Mouse (Mus musculus) embryonic facial prominence, embryonic 14.5 days (tissue): ENCODE results near the gene Dnase1l3. TPM values are rescaled to one million over a fixed set of nuclear protein-coding genes. Genes with fewer than 3 reads are reported as not detected.

Source experiments
- ATAC-seq: fragments of 200-750 bp; cut with Nextera tagmentation; 2 replicates; pipeline ENCODE4 v1.8.0; 2017; ENCODE audit warnings: low read depth, moderate number of reproducible peaks, moderate TSS enrichment
- DNase-seq: peaks from one replicate; pipeline ENCODE4 v3.0.0-alpha.2; 2015; ENCODE audit warnings: low spot score
- H3K27ac ChIP-seq: fragments of 300-500 bp; sonication (generic); replicated peaks from 2 replicates; pipeline ENCODE4 v1.5.1; 2014; ENCODE audit warnings: low read depth, mild to moderate bottlenecking, low read length, moderate library complexity
- H3K27me3 ChIP-seq: fragments of 300-500 bp; sonication (generic); replicated peaks from 2 replicates; pipeline ENCODE4 v1.6.1; 2014; ENCODE audit warnings: low read length; ENCODE audit not compliant: control insufficient read depth, insufficient read depth
- H3K36me3 ChIP-seq: fragments of 300-500 bp; sonication (generic); 2 replicates; pipeline ENCODE4 v1.6.1; 2014; ENCODE audit warnings: low read length, mixed read lengths; ENCODE audit not compliant: control insufficient read depth, insufficient read depth
- H3K4me1 ChIP-seq: fragments of 300-500 bp; sonication (generic); 2 replicates; pipeline ENCODE4 v1.6.1; 2014; ENCODE audit warnings: antibody characterized with exemption, low read length; ENCODE audit not compliant: control insufficient read depth, insufficient read depth
- H3K4me2 ChIP-seq: fragments of 300-500 bp; sonication (generic); 2 replicates; pipeline ENCODE4 v1.6.1; 2014; ENCODE audit warnings: low read depth, mild to moderate bottlenecking, low read length, moderate library complexity, mixed read lengths
- H3K4me3 ChIP-seq: fragments of 300-500 bp; sonication (generic); 2 replicates; pipeline ENCODE4 v1.5.1; 2014; ENCODE audit warnings: low read depth, mild to moderate bottlenecking, low read length
- H3K9ac ChIP-seq: fragments of 300-500 bp; sonication (generic); 2 replicates; pipeline ENCODE4 v1.6.1; 2014; ENCODE audit warnings: low read depth, mild to moderate bottlenecking, low read length, moderate library complexity, mixed read lengths
- H3K9me3 ChIP-seq: fragments of 300-500 bp; sonication (generic); 2 replicates; pipeline ENCODE4 v1.6.1; 2016; ENCODE audit warnings: low read length; ENCODE audit not compliant: control insufficient read depth
- WGBS: fragments of 180-500 bp; shearing (Covaris S2); extraction: QIAGEN DNeasy Blood & Tissue Kit; methylation state at CpG from one replicate; pipeline ENCODE4 v1.1.7; 2014; 5-methylcytosine and 5-hydroxymethylcytosine counted together
- polyA plus RNA-seq: library from polyadenylated mRNA; unstranded; fragments of >200 nt; fragmentation: Nextera tagmentation; extraction: Ambion mirVana; gene quantifications from 2 replicates; pipeline ENCODE4 v1.2.1, GENCODE M21; 2014

The Dnase1l3 gene
- polyA plus RNA-seq, 1 experiment from 2014 or later, result 0.89 TPM

- no peak for ATAC-seq
- H3K4me3 ChIP-seq, result no peak overlapping the region
- H3K9ac ChIP-seq, result no peak overlapping the region
- H3K27me3 ChIP-seq, result no peaks in the 10 kb centered on the region
- no peaks in the 10 kb centered on the region for H3K4me1 ChIP-seq
- H3K36me3 ChIP-seq, result no peaks in the 10 kb centered on the region
- 36% methylated on average over 6 of the region's 6 CpGs for WGBS
- no peak overlapping the region for H3K27ac ChIP-seq
- no peaks in the 10 kb centered on the region for H3K9me3 ChIP-seq
- DNase-seq, result no peak
- H3K4me2 ChIP-seq, result no peak overlapping the region
Measured at GRCm38 (mm10) chr14:8024469-8024868, 30.1 kb upstream of the Dnase1l3 start.

GRCm38 (mm10) chr14:8020546-8020945, 26.2 kb upstream of the Dnase1l3 start:
- H3K27ac ChIP-seq, result no peak overlapping the region
- H3K4me2 ChIP-seq, result no peak overlapping the region
- 88% methylated on average over 7 of the region's 7 CpGs for WGBS
- H3K27me3 ChIP-seq, result no peaks in the 10 kb centered on the region
- H3K36me3 ChIP-seq, result no peaks in the 10 kb centered on the region
- DNase-seq (no peak), ATAC-seq (no peak)
- no peak overlapping the region for H3K9ac ChIP-seq
- no peaks in the 10 kb centered on the region for H3K9me3 ChIP-seq
- no peaks in the 10 kb centered on the region for H3K4me1 ChIP-seq
- H3K4me3 ChIP-seq, result no peak overlapping the region

DNA sequence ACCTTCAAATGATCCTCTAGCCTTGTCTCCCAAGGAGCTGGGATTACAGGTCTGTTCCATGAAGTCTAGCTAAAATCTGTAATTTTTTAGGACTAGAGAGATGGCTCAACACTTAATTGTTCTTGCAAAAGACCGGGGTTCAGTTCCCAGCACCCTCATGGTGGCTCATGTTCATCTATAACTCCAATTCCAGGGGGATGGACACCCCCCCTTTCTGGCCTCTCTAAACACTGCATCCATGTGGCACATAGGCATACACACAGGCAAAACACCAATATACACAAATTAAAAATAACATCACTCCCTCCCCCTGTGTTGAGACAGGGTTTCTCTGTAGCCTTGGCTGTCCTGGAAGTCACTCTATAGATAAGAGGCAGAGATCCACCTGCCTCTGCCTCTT, 25.6 kb upstream of the Dnase1l3 start:
- Histone ChIP-seq H3K9me3 (no peaks in the 10 kb centered on the region), H3K4me1 (no peaks in the 10 kb centered on the region), H3K4me2 (no peak overlapping the region), H3K36me3 (no peaks in the 10 kb centered on the region), H3K4me3 (no peak overlapping the region), H3K27me3 (no peaks in the 10 kb centered on the region), H3K27ac (no peak overlapping the region), H3K9ac (no peak overlapping the region)
- 92% methylated on average over 1 of the region's 1 CpGs for WGBS
- DNase-seq (no peak), ATAC-seq (no peak)

DNA sequence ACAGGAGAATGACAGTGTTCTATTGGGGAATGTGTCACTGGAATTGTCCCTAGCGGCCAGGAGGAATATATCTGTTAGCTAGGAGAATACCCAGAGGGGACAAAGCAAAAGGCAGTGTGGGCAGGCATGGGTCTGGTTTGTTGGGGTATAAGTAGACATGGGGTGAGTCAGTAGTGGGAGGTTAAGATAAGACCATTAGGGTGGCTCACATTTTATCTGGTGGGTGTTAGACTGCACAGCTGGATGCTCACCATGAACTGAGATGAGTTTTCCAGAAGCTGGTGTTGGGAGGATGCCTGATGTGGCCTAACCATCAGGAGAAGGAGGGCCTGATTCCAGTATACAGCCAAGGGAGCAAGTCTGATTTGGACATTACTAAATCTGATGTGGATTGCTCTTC, 22.6 kb upstream of the Dnase1l3 start:
- Histone ChIP-seq H3K27me3 (no peaks in the 10 kb centered on the region), H3K4me1 (peaks cover 10% of the 10 kb centered on the region; the same call in 1 of the 2 replicates), H3K9me3 (no peaks in the 10 kb centered on the region), H3K36me3 (no peaks in the 10 kb centered on the region), H3K4me3 (no peak overlapping the region), H3K9ac (no peak overlapping the region), H3K27ac (no peak overlapping the region), H3K4me2 (no peak overlapping the region)
- no peak for ATAC-seq
- 67% methylated on average over 1 of the region's 1 CpGs for WGBS
- no peak for DNase-seq

DNA sequence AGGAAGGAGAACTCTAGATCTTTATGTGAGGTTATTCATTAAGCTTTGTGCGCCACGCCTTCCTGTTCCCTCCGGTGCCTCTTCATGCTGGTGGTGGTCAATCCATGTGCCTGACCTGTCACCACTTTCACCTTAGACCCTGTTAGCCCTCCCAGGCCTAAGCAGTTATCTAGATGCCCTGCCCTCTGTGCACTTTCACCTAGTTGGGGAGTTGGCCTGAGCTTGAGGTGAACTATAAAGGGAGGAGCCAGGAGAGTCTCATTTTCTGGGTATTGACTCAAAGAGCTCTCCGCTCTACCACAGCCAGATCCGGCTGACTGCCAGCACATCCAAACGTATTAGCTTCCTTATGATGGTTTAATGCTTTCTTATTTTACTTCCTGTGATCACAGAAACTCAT, 21.9 kb upstream of the Dnase1l3 start:
- H3K4me2 ChIP-seq, result no peak overlapping the region
- peaks cover 10% of the 10 kb centered on the region; the same call in 1 of the 2 replicates for H3K4me1 ChIP-seq
- no peak overlapping the region for H3K27ac ChIP-seq
- no peak for ATAC-seq
- no peak for DNase-seq
- no peak overlapping the region for H3K9ac ChIP-seq
- WGBS, result 83% methylated on average over 6 of the region's 6 CpGs
- no peaks in the 10 kb centered on the region for H3K27me3 ChIP-seq
- H3K36me3 ChIP-seq, result no peaks in the 10 kb centered on the region
- no peak overlapping the region for H3K4me3 ChIP-seq
- no peaks in the 10 kb centered on the region for H3K9me3 ChIP-seq

DNA sequence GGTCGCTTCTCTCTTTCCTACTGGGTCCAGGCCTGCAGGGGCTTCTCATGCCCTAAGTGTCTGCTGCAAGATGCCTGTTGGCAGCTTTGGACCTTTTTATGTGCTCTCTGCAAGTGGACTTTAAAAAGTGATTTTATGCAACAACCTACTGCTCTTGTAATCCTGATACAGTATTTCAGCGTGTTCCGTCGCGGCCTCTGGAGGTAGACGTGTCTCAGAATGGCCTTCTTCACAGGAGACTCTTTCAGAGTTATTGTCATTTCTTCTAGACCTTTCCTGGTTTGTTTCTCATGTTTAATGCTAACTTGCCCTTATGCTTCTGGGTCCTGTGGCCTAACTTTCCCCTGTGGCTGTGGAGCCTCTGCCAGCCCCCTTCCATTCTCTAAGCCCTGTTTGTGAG, 21.4 kb upstream of the Dnase1l3 start:
- ATAC-seq, result no peak

GRCm38 (mm10) chr14:8011938-8012337, 17.6 kb upstream of the Dnase1l3 start:
- Histone ChIP-seq H3K36me3 (no peaks in the 10 kb centered on the region), H3K27ac (no peak overlapping the region), H3K4me2 (no peak overlapping the region), H3K4me3 (no peak overlapping the region), H3K9ac (no peak overlapping the region), H3K27me3 (no peaks in the 10 kb centered on the region), H3K4me1 (peaks cover 10% of the 10 kb centered on the region; the same call in 1 of the 2 replicates), H3K9me3 (no peaks in the 10 kb centered on the region)
- no peak for DNase-seq
- WGBS, result 77% methylated on average over 6 of the region's 6 CpGs
- no peak for ATAC-seq

More for the DNA sequence above, 21.4 kb upstream of the Dnase1l3 start:
- Histone ChIP-seq H3K36me3 (no peaks in the 10 kb centered on the region), H3K4me2 (no peak overlapping the region), H3K27ac (no peak overlapping the region), H3K4me1 (peaks cover 10% of the 10 kb centered on the region; the same call in 1 of the 2 replicates), H3K27me3 (no peaks in the 10 kb centered on the region), H3K9ac (no peak overlapping the region), H3K4me3 (no peak overlapping the region), H3K9me3 (no peaks in the 10 kb centered on the region)
- no peak for DNase-seq
- WGBS, result 93% methylated on average over 6 of the region's 6 CpGs

- WGBS, result 83% methylated on average over 2 of the region's 2 CpGs
- no peak overlapping the region for H3K4me3 ChIP-seq
- DNase-seq, result no peak
- H3K9ac ChIP-seq, result no peak overlapping the region
- no peak overlapping the region for H3K27ac ChIP-seq
- no peak overlapping the region for H3K4me2 ChIP-seq
- H3K4me1 ChIP-seq, result peaks cover 10% of the 10 kb centered on the region; the same call in 1 of the 2 replicates
- H3K36me3 ChIP-seq, result no peaks in the 10 kb centered on the region
- no peaks in the 10 kb centered on the region for H3K9me3 ChIP-seq
- H3K27me3 ChIP-seq, result no peaks in the 10 kb centered on the region
- ATAC-seq, result no peak
Measured at GRCm38 (mm10) chr14:8011297-8011696, 16.9 kb upstream of the Dnase1l3 start.

DNA sequence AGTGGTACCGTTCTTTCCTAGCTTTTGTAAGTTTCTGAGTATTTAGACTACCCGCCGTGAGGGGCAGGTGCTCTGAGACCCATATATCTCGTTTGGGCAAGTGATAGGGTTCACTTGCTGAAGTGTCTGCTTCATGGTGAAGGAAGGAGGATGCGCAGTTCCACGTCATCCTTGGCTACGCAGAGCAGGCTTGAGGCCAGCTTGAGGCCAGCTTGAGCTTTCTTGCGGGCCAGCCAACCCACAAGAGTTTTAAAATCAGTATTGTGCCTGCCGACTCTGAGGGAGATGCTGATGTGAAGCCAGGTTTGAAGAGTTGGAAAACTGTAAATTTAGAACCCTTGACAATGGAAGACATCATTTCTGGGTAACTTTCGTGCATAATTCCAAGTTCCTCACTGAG, 13.6 kb upstream of the Dnase1l3 start:
- ATAC-seq (no peak), DNase-seq (no peak)
- no peaks in the 10 kb centered on the region for H3K36me3 ChIP-seq
- 86% methylated on average over 10 of the region's 10 CpGs for WGBS
- H3K27me3 ChIP-seq, result no peaks in the 10 kb centered on the region
- H3K27ac ChIP-seq, result no peak overlapping the region
- H3K4me2 ChIP-seq, result no peak overlapping the region
- H3K9ac ChIP-seq, result no peak overlapping the region
- no peak overlapping the region for H3K4me3 ChIP-seq
- peaks cover 16% of the 10 kb centered on the region; the same call in 1 of the 2 replicates for H3K4me1 ChIP-seq
- H3K9me3 ChIP-seq, result no peaks in the 10 kb centered on the region
